Mouse (Mus musculus): Measurements from ENCODE around the gene Pomt1. TPM values are rescaled to one million over a fixed set of nuclear protein-coding genes. Genes with fewer than 3 reads are reported as not detected.

Gene Pomt1
- polyA plus RNA-seq, 1 experiment from 2014 or later: 24.9 TPM

GRCm38 (mm10) chr2:32211689-32212088, 24.7 kb upstream of the Pomt1 start:
- H3K9ac ChIP-seq: no peak overlapping the region
- no peaks in the 10 kb centered on the region for H3K9me3 ChIP-seq
- 94% methylated on average over 8 of the region's 8 CpGs for WGBS
- H3K27me3 ChIP-seq: no peaks in the 10 kb centered on the region
- peaks cover 98% of the 10 kb centered on the region for H3K36me3 ChIP-seq
- H3K4me1 ChIP-seq (replicated peaks): peaks cover 6% of the 10 kb centered on the region
- H3K4me3 ChIP-seq: no peak overlapping the region
- no peak overlapping the region for H3K4me2 ChIP-seq
- no peak for ATAC-seq (ENCODE audit: low FRiP score)
- no peak overlapping the region for H3K27ac ChIP-seq

- H3K9ac ChIP-seq: no peak overlapping the region
- H3K27ac ChIP-seq: peak overlapping the region; percentile 66
Observed at GRCm38 (mm10) chr2:32213000-32213399, 23.4 kb upstream of the Pomt1 start.

GRCm38 (mm10) chr2:32215576-32215975, 20.8 kb upstream of the Pomt1 start:
- WGBS: 92% methylated on average over 10 of the region's 10 CpGs

More at GRCm38 (mm10) chr2:32213000-32213399, 23.4 kb upstream of the Pomt1 start:
- ATAC-seq (ENCODE audit: low FRiP score): no peak
- WGBS: 76% methylated on average over 10 of the region's 10 CpGs
- H3K36me3 ChIP-seq: peaks cover 98% of the 10 kb centered on the region
- no peaks in the 10 kb centered on the region for H3K9me3 ChIP-seq
- H3K4me1 ChIP-seq (replicated peaks): peaks cover 6% of the 10 kb centered on the region
- no peak overlapping the region for H3K4me3 ChIP-seq
- no peak overlapping the region for H3K4me2 ChIP-seq
- no peaks in the 10 kb centered on the region for H3K27me3 ChIP-seq

GRCm38 (mm10) chr2:32216506-32216905, 19.9 kb upstream of the Pomt1 start:
- 92% methylated on average over 10 of the region's 10 CpGs for WGBS
- H3K27me3 ChIP-seq: no peaks in the 10 kb centered on the region
- no peak for ATAC-seq (ENCODE audit: low FRiP score)

More at GRCm38 (mm10) chr2:32215576-32215975, 20.8 kb upstream of the Pomt1 start:
- no peaks in the 10 kb centered on the region for H3K9me3 ChIP-seq
- no peak overlapping the region for H3K4me3 ChIP-seq
- no peak overlapping the region for H3K27ac ChIP-seq
- H3K4me1 ChIP-seq (replicated peaks): peaks cover 6% of the 10 kb centered on the region
- no peak overlapping the region for H3K9ac ChIP-seq
- H3K27me3 ChIP-seq: no peaks in the 10 kb centered on the region
- H3K4me2 ChIP-seq: no peak overlapping the region
- ATAC-seq (ENCODE audit: low FRiP score): no peak
- peaks cover 99% of the 10 kb centered on the region for H3K36me3 ChIP-seq

GRCm38 (mm10) chr2:32217656-32218055, 18.7 kb upstream of the Pomt1 start:
- H3K36me3 ChIP-seq: peaks cover 100% of the 10 kb centered on the region
- H3K9me3 ChIP-seq: no peaks in the 10 kb centered on the region
- H3K4me2 ChIP-seq: no peak overlapping the region
- no peak overlapping the region for H3K27ac ChIP-seq
- no peak overlapping the region for H3K4me3 ChIP-seq
- H3K4me1 ChIP-seq (replicated peaks): peaks cover 6% of the 10 kb centered on the region
- H3K9ac ChIP-seq: no peak overlapping the region
- 86% methylated on average over 8 of the region's 8 CpGs for WGBS
- no peak for ATAC-seq (ENCODE audit: low FRiP score)
- no peaks in the 10 kb centered on the region for H3K27me3 ChIP-seq

More at GRCm38 (mm10) chr2:32216506-32216905, 19.9 kb upstream of the Pomt1 start:
- H3K4me2 ChIP-seq: no peak overlapping the region
- H3K4me3 ChIP-seq: no peak overlapping the region
- H3K9me3 ChIP-seq: no peaks in the 10 kb centered on the region
- H3K27ac ChIP-seq: no peak overlapping the region
- H3K36me3 ChIP-seq: peaks cover 100% of the 10 kb centered on the region
- H3K4me1 ChIP-seq (replicated peaks): peaks cover 6% of the 10 kb centered on the region
- no peak overlapping the region for H3K9ac ChIP-seq

- Histone ChIP-seq H3K27me3 (no peaks in the 10 kb centered on the region), H3K36me3 (peaks cover 100% of the 10 kb centered on the region), H3K27ac (no peak overlapping the region), H3K4me3 (no peak overlapping the region), H3K9me3 (no peaks in the 10 kb centered on the region), H3K4me2 (no peak overlapping the region), H3K9ac (no peak overlapping the region), H3K4me1 (replicated peaks) (peaks cover 1% of the 10 kb centered on the region)
- 93% methylated on average over 5 of the region's 5 CpGs for WGBS
- ATAC-seq (ENCODE audit: low FRiP score): no peak
Observed at GRCm38 (mm10) chr2:32218113-32218512, 18.3 kb upstream of the Pomt1 start.

GRCm38 (mm10) chr2:32218541-32219334, 17.7 kb upstream of the Pomt1 start:
- Histone ChIP-seq H3K27me3 (no peaks in the 10 kb centered on the region), H3K9ac (no peak overlapping the region), H3K4me1 (replicated peaks) (no peaks in the 10 kb centered on the region), H3K4me2 (no peak overlapping the region), H3K4me3 (no peak overlapping the region), H3K36me3 (peaks cover 100% of the 10 kb centered on the region), H3K9me3 (no peaks in the 10 kb centered on the region), H3K27ac (no peak overlapping the region)
- WGBS: 87% methylated on average over 11 of the region's 11 CpGs
- ATAC-seq (ENCODE audit: low FRiP score): no peak

- no peak for ATAC-seq (ENCODE audit: low FRiP score)
- Histone ChIP-seq H3K36me3 (peaks cover 100% of the 10 kb centered on the region), H3K9ac (no peak overlapping the region), H3K27me3 (no peaks in the 10 kb centered on the region), H3K4me2 (no peak overlapping the region), H3K4me3 (no peak overlapping the region), H3K9me3 (no peaks in the 10 kb centered on the region), H3K4me1 (replicated peaks) (no peaks in the 10 kb centered on the region), H3K27ac (no peak overlapping the region)
- 95% methylated on average over 14 of the region's 14 CpGs for WGBS
Observed at GRCm38 (mm10) chr2:32219501-32219900, 16.9 kb upstream of the Pomt1 start.

- H3K27ac ChIP-seq: no peak overlapping the region
- no peaks in the 10 kb centered on the region for H3K4me1 ChIP-seq (replicated peaks)
- no peak for ATAC-seq (ENCODE audit: low FRiP score)
- H3K9ac ChIP-seq: no peak overlapping the region
- H3K27me3 ChIP-seq: no peaks in the 10 kb centered on the region
- H3K4me2 ChIP-seq: no peak overlapping the region
- H3K9me3 ChIP-seq: no peaks in the 10 kb centered on the region
- peaks cover 100% of the 10 kb centered on the region for H3K36me3 ChIP-seq
- no peak overlapping the region for H3K4me3 ChIP-seq
- WGBS: 96% methylated on average over 5 of the region's 6 CpGs
Observed at GRCm38 (mm10) chr2:32220021-32220420, 16.4 kb upstream of the Pomt1 start.

- Histone ChIP-seq H3K9ac (no peak overlapping the region), H3K4me2 (no peak overlapping the region), H3K9me3 (no peaks in the 10 kb centered on the region), H3K27ac (no peak overlapping the region), H3K4me3 (no peak overlapping the region), H3K36me3 (peaks cover 100% of the 10 kb centered on the region), H3K4me1 (replicated peaks) (no peaks in the 10 kb centered on the region), H3K27me3 (no peaks in the 10 kb centered on the region)
- ATAC-seq (ENCODE audit: low FRiP score): no peak
- WGBS: 97% methylated on average over 10 of the region's 10 CpGs
Observed at GRCm38 (mm10) chr2:32220969-32221368, 15.4 kb upstream of the Pomt1 start.

- ATAC-seq (ENCODE audit: low FRiP score): no peak
- H3K27ac ChIP-seq: no peak overlapping the region
- H3K9me3 ChIP-seq: no peaks in the 10 kb centered on the region
- H3K36me3 ChIP-seq: peaks cover 100% of the 10 kb centered on the region
- no peaks in the 10 kb centered on the region for H3K4me1 ChIP-seq (replicated peaks)
- no peak overlapping the region for H3K4me2 ChIP-seq
- WGBS: 93% methylated on average over 7 of the region's 7 CpGs
- H3K4me3 ChIP-seq: no peak overlapping the region
- no peaks in the 10 kb centered on the region for H3K27me3 ChIP-seq
- no peak overlapping the region for H3K9ac ChIP-seq
Observed at GRCm38 (mm10) chr2:32221577-32221976, 14.8 kb upstream of the Pomt1 start.

GRCm38 (mm10) chr2:32222057-32222456, 14.3 kb upstream of the Pomt1 start:
- no peak for ATAC-seq (ENCODE audit: low FRiP score)
- WGBS: 82% methylated on average over 10 of the region's 10 CpGs
- H3K4me3 ChIP-seq: no peak overlapping the region

GRCm38 (mm10) chr2:32235433-32235832, 957 bp upstream of the Pomt1 start:
- Histone ChIP-seq H3K27ac (peak overlapping the region; percentile 88), H3K4me3 (peak overlapping the region; percentile 59), H3K9me3 (no peaks in the 10 kb centered on the region), H3K4me1 (replicated peaks) (peaks cover 28% of the 10 kb centered on the region), H3K4me2 (peak overlapping the region; percentile 92), H3K9ac (peak overlapping the region; percentile 84), H3K27me3 (no peaks in the 10 kb centered on the region), H3K36me3 (peaks cover 47% of the 10 kb centered on the region)
- 37% methylated on average over 7 of the region's 7 CpGs for WGBS
- ATAC-seq (ENCODE audit: low FRiP score): no peak

More at GRCm38 (mm10) chr2:32222057-32222456, 14.3 kb upstream of the Pomt1 start:
- H3K9ac ChIP-seq: 0 out of 2 replicates have a peak overlapping the region, but pooled peaks have one; percentile 8
- H3K4me1 ChIP-seq (replicated peaks): no peaks in the 10 kb centered on the region
- no peak overlapping the region for H3K4me2 ChIP-seq
- no peak overlapping the region for H3K27ac ChIP-seq
- no peaks in the 10 kb centered on the region for H3K27me3 ChIP-seq
- peaks cover 100% of the 10 kb centered on the region for H3K36me3 ChIP-seq
- H3K9me3 ChIP-seq: no peaks in the 10 kb centered on the region
